Mouse (Mus musculus) small intestine, adult 2 months (tissue): ENCODE measurements around the gene Pgm2.

Source experiments
- CTCF ChIP-seq: fragments of 200-500 bp; IDR thresholded peaks from 2 replicates; pipeline ENCODE4 v1.5.1; 2012; ENCODE audit warnings: low read depth, mild to moderate bottlenecking, control low read depth, inconsistent platforms, low read length, moderate library complexity, mixed read lengths; ENCODE audit not compliant: insufficient replicate concordance, insufficient read length; ENCODE audit errors: extremely low read depth
- POLR2A ChIP-seq: fragments of 200-500 bp; IDR thresholded peaks from 2 replicates; pipeline ENCODE4 v1.6.1; 2012; ENCODE audit warnings: low read depth, mild to moderate bottlenecking, control low read depth, inconsistent platforms, low read length, moderate library complexity

GRCm38 (mm10) chr5:64060881-64061280 lies 31.9 kb upstream of the Pgm2 start:
- TF ChIP-seq CTCF (no peak), POLR2A (no peak)
